Mouse (Mus musculus): ENCODE results near the gene Dcun1d4.

GRCm38 (mm10) chr5:73548237-73548636 is 67.4 kb downstream of the Dcun1d4 start:
- TF ChIP-seq CTCF (IDR thresholded peaks at IDR 0.05; ENCODE audit: extremely low read depth, insufficient read length, insufficient replicate concordance, low read depth, low read length) = no peak
- TF ChIP-seq POLR2A (IDR thresholded peaks at IDR 0.05; ENCODE audit: low read depth, low read length) = no peak
